Mouse (Mus musculus) thymus, postnatal 36 days (tissue): ENCODE measurements at regions not wholly inside any gene's neighbourhood (a gene's known extent, or its start where the extent isn't known, plus 50 kb on each side); places are given as distances from the start of the nearest gene placed in this dataset.

Experiments used
- DNase-seq, 2 experiments: peaks; one replicate each; pipeline ENCODE4 v3.0.0; 2022; ENCODE audit warnings: mixed read lengths in 2 of 2

DNA sequence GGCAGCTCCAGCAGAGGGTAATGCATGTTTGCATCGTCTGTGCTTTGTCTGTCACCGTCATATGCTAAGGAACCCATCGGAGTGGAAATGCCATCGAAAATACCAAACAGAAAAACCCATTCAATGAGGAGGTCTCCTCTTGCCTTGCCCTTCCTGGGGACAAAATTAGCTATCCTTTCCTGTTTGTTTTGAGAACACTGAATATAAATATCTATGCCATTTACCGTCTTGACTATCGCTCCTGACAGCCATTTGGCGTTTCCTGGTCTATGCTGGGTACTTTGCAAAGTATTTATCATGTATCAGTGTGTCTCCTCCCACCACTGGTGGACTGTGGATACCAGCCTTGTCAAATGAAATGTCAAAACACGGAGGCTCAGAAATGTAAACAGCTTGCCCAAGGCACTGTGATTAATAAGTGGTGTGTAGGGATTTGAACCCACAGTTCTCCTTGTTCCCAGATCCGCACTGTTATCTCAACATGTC, 239.2 kb upstream of the Tbx3 start:
- DNase-seq, result no peak

DNA sequence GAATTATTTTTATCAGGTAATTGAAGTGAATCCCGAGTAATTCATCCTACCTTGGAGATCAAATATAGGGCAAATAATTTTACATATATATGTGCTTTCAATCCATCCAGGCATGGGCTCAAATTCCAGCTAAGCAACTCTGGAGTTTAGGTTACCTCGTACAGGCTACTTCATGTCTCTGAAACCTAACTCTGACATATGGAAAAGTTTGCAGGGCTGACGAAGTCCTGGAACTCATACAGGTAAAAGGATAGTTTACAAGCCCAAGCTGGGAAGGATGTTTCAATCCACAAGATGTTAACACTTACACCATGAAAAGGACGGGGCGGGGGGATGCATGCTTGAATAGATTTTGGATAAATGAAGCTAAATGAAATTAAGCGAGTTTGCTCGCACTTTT, 235.9 kb upstream of the Tbx3 start:
- no peak for DNase-seq

DNA sequence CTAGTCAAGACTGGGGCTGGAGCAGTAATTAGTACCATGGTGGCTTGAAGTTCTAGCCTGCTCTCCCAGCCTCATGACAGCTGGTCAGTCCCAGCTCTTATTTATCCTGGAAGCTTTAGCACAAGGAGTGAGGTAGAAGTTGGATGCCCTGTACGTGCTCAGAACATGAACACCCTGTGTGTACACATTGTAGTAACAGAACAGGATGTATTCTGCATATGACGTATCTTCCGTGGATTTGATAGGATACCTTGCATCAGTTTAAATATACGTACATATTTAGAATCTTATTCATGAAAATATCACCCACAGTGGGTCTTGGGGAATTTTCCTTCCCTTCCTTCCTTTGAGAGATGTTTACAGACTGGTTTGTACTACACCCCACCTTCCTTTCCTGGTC, 222.0 kb upstream of the Tbx3 start:
- no peak for DNase-seq

DNA sequence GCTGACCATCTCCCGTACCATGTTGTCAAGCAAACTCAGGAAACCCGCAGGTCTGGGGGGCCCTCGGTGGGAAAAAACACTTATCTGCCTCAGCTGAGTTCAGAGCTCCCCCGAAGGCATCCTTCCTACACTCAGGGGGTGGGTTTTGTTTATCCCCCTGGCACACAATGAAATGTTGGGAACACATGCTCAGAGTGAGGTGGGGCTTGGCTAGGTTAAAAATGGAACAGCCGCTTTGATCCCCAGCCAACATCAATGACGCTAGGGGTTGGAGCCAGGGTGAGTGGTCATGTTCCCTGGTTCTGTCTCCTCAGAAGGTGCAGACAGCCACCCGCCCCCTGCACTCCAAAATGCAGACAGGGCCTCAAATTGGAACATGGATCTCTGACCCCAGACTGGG, 221.3 kb upstream of the Tbx3 start:
- DNase-seq, result no peak

DNA sequence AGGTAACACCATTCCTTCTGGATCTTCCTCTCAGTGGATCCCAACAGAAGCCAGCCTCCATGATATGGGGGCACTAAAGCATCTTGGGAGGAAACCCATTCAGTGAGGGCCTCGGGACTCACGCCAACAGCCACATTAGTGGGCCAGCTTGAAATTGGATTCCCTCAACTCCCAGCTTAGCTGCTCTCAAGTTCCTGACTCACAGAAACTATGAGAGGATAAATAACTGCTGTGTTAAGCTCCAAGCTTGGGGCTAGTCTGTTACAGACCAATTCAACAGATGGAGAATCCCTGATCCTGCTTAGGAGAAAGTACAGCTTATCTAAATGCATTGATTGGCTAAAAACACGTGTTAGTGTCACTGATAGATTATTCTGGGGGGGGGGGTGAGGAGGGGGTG, 210.7 kb upstream of the Tbx3 start:
- no peak for DNase-seq

DNA sequence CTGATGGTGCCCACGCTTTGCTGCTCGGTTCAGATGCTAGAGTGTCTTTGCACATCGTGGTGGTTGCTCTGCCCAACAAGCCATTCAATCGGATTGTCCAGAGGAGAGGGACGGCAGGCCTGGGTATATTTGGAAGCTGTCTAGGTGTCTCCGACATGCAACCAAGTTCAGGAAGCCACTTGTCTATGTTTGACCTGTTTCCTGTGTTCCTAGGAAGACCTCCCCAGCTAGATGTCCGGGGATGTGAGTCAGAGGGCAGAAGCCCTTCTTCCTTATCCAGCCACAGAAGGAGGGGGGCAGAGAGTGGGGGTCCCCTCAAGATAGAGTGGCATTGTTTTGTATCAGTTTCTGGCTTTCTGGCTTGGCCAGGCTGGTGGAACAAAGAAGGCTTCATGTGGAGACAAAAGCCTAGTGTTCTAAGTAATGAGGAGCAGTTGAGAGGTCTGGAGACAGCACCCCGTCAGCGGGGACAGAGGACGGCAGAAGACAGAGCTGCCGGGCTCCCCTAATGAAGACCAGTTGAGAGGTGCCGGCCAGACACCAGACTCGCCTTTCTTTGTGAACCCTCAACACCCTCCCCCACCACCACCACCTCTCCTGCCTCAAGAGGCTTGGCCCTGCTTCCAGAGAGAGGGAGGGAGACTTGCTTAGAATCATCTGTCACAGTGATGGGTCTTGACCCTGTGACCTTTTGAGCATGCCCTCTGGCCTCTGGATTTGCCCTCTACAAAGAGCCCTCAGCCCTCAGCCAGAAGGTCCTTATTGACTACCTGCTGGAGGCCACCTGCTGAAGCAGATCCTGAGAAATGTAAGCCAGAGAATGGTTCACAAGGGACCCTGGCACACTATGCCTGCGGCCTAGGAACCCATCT, 207.6 kb upstream of the Tbx3 start:
- DNase-seq, result no peak

DNA sequence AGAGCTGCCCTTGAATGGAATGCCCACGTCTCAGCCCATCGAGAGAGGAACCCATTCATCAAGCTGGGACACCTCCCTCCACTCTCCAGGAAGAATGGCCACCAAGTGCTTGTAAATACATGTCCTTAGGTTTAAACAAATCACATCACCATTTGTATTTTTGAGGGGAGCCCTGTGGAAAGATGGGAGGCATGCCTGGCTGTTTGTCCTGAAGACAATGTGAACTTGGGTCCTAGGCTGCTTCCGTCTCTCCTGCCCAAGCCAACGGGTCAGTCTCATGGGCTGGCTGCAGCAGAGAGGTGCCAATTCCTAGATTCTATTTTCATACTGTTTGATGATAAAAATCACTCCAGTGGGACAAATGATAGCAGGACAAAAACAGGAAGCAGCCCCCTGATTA, 205.9 kb upstream of the Tbx3 start:
- DNase-seq, result no peak

DNA sequence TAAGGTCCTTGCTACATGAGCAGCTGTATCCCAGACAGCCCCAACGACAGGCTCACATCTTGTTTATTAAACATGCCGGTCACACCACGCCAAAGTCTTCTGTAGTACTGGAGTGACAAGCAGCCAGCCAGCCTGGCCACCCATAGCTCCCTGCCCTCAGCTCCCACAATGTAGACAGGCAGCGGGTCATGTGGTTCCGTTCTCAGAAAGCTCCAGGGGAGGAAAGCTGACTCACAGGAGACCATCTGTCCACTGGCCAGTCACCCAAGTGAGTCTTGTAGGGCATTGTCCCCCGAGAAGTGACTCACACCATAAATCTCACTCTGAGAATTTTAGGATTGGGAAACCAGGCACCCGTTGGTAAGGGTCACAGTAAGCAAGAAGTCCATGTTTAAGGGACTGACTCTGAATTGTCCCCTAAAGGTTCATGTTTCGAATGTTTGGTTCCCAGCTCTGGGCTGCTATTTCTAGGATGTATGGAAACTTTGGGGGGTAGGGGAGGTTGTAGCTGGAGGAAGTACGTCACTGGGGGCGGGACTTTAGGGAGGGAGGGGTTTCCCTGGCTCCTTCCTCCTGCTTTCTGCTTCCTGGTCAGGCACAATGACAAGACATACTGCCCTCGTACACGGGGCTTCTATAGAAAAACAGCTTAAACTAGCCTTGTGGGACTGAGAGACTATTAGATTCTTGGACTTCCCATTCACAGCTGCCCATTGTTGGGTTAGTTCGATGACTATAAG, 203.0 kb upstream of the Tbx3 start:
- no peak for DNase-seq

DNA sequence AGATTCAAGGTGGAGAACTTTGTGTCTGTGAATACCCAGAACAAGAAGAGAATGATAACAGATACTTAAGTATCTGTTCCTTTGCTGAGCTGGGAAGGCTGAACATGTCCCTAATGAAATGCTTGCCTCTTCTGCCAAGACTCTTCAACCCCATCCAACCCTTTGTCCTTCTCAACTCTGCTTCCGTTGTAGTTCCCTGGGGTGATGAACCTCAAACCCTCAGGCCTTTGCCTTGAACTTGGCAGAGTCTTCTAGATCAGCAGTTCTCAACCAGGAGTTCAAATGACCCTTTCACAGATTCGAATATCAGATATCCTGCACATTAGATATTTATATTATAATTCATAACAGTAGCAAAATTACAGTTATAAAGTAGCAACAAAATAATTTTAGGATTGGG, 192.5 kb upstream of the Tbx3 start:
- DNase-seq, result no peak

DNA sequence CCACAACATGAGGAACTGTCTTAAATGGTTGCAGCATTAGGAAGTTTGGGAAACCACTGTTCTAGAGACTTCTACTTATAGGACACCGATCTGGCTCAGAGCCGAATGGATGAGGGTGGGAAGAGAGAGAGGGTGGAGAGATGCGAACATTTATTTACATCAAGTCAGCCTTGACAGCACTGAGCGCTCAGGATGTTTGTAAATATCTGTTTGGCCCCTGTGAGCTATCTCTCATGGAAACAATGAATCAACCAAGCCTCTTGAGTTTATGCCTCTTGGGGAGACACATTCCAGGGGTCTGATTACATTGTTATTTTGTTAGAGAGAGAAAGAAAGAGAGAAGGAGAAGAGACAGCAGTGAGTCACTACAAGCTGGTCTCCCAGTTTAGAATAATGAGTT, 192.1 kb upstream of the Tbx3 start:
- DNase-seq, result no peak

DNA sequence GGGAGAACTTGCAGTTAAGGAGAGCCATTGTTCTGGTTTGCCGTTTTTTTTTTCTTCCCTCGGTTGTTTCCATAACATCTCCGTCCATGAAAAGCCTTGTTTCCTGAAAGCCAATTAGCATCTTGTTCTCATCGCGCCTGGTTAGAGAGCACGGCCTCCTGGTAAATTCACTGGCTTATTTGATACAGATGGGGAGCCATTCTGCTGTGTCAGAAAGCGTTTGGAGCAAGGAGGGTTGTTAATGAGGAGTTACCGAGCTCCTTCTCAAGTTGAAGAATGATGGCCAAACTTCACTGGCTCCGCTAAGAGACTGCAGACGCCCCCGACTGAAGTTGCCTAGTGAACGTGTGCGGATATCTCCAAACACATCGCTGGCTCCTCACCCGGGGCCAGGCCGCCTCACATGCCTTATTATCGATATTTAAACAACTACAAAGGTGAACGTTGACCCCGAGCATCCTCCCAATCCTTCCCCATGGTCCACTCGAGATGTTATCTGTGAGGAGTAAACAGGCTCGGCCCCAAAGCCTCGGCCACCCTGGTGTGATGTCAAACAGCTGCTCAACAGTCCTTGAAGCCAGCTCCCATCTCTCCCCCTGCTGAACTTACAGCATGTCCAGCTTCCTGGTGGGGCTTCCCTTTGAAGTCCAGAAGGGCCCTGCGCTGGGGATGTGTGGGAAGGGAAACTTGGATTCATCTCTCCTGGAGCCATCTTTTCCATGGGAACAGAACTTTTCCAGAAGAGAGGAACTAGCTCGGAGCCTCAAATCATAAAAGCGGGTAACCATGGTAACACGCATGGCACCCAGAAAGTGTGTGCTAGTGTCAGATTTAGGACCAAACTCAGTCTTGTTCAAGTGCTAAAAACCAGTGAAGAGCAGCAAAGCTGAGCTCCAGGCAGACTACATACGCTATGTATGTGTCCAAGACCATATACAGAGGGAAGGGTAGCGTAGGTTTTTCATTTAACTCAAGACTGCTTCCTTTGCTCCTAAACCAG, 190.0 kb upstream of the Tbx3 start:
- no peak for DNase-seq

DNA sequence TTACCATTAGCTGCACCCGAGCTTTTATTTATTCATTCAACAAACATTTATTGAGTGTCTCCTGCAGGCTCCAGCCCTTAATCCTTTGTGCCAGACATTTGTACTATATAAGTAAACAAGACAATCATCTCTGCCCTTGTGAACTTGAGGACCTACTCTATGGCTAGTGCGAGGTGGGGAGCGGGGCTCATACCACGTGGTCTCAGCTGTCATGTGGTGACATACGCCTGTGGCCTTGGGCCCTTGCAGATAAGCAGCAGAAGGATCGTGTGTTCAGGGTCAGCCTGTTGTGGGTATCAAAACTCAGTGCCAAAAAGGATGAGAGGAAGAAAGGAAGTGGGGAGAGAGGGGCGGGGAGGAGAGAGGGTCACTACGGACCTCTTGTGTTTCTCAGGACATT, 186.8 kb upstream of the Tbx3 start:
- no peak for DNase-seq

DNA sequence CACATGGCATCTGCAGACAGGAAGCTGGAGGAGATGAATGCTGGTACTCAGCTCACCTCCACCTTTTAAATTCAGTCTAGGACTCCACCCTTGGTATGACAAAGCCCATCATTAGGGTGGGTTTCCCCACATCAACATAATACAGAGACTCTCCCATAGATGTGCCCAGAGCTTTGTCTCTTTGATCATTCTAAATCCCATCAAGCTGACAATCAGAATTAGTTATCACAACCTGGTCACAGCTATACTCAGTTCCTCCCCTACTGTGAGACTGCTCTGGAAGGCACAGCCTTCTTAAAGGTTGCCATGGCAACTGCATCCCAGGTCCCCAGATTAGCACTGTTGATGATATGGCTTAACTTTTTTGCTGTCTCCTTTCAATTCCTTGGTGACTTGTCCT, 184.3 kb upstream of the Tbx3 start:
- DNase-seq, result no peak

DNA sequence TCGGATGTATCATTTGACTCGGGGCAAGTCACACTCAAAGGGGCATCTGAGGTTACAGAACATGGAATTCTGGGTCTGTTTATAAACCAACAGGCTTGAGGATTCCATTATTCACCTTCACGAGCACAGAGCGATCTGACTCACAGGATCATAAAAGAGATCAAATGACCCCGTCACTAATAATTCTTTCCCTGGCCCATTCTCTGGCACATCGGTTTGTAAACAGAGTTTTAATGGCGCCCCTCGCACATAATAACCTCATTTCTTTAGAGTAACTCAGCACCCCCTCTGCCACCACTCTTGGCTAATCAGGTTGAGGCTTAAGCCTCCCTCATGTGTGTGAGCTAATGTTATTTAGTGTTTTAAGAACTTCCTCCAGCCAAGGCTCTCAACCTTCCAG, 183.3 kb upstream of the Tbx3 start:
- no peak for DNase-seq

DNA sequence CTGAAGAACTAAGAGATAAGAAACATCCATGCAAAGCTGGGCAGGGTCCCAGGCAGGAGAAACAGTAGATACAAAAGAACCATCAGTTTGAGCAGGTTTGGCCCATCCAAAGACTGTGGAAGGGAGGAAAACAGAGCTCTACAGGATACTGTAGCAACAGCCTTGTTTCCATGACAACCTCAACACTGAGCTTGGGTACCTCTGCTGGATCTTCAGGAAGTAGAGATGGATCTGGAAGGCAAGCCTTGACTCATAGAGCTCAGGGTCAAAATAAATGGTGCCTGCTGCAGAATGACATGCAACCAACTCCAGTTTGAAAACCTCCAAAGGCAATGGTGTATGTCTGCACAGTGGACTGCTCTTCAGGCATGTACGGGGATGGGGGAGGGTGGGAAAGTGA, 173.0 kb upstream of the Tbx3 start:
- no peak for DNase-seq

DNA sequence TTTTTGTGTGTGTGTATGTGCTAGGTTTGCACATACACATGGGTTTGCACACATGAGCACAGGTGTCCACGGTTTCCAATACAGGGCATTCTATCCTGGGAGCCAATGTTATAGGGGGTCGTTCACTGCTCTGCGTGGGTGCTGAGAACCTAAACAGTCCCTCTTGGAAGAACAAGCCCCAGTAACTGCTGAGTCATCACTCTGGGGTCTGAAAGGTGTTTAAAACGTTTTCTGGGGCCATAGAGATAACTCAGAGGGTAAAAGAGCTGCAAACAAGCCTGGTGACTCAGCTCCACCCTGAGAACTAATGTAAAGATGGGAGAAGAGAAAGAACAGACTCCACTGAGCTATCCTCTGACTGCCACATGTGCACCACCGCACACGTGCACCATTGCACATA, 172.0 kb upstream of the Tbx3 start:
- no peak for DNase-seq

DNA sequence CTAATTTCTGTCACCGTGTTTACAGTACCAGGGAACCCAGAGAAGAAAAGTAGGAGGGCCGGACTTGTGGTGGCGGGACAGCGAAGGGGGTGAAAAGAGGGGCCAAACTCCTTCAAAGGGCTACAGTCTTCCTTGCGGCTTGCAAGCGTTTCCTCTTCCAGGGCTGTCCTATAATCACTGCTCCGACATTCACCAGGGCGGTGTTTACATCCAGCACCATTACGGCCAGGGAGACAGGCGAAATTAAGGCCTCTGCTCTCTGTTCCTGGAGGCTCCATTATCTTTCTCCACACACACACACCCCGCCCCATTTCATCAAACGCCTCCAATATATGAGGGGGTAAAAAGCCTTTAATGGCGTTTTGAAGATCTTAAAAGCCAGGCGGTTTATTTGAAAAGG, 162.8 kb upstream of the Tbx3 start:
- DNase-seq, result no peak

DNA sequence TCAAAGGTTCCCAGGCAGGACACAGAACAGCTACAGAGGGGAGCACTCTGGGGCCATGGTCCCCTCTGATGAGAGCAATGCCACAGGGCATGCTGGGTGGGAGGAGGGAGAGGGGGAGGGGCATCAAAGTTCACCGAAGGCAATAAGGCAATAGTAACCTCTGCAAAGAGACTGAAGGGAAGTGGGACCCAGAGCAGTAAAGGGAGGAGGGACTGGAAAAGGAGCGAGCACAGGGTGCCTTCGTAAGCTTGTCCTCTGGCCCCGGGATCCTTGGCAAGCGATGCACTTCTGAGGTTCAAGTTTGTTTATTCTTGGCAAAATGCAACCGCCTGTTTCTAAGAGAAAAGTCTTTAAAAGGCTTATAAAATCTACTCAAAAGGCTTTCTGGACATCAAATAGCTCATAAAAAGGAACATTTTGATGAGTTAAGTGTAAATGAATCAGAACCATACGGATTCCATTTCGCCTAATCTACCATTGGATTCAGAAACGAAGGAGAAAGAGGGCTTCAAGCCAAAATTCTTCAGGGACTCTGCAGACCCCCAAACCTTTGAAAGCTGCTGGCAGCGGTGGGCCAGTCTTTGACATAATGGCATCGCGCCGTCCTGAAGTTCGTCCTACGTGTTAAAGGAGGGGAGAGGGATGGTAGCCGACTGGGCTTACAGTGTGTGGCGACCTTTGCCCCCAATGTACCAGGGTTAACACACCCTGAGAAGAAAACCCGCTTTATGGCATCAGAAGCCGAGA, 151.8 kb upstream of the Tbx3 start:
- DNase-seq, result no peak

DNA sequence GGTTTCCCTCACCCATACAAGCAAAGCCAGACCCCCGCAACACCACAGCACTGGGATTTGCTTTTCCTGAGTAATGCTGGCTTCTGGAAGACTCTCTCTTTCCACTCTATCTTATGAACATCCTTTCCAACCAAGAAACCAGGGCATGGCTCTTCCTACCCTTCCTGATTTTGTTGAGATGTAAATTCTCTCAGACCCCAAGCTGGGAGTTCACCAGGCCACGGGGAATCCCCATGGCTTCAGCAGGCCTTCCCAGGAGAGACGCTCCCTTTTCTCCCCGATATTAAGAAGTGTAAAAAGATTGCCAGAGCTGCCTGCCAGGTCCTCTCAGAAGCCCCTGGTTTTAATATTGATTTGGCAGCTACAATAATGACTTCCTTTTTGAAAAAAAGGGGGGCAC, 146.3 kb upstream of the Tbx3 start:
- no peak for DNase-seq

DNA sequence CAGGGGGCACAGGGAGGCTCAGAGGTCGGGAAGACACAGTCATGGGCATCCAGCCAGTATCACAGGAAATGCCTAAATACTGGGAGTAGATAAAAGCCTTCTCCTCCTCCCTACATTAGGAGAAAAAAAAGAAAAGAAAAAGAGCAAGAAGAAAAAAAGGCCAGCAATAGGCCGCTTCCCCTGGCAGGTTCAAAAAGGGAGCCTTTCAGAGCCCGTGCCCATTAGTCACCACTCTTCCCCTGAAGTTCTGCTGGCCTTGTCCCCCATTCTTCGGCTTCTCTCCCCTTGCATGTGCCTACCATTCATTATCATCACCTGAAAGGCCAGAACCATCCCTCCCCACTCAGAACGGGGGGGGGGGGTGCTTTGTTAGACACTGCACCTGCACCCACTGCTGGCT, 144.5 kb upstream of the Tbx3 start:
- no peak for DNase-seq

DNA sequence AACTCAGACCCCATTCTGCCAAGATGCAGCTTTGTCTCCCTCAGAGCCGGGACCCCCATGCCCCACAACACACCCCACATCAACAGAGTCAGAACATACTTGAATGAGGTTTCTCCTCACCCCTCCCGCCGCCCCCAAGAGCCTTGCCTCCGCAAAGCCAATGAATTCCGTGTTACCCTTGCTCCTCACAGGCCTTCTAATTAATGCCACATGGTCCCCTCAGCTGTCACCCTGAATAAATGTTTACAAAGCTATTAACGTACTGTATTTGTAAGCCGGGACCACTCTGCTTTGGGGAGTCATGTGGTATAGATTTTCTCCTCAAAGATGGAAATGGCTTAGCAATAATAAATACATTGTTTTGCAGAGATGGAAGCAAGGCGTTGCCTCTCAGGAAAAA, 140.5 kb upstream of the Tbx3 start:
- DNase-seq, result no peak

DNA sequence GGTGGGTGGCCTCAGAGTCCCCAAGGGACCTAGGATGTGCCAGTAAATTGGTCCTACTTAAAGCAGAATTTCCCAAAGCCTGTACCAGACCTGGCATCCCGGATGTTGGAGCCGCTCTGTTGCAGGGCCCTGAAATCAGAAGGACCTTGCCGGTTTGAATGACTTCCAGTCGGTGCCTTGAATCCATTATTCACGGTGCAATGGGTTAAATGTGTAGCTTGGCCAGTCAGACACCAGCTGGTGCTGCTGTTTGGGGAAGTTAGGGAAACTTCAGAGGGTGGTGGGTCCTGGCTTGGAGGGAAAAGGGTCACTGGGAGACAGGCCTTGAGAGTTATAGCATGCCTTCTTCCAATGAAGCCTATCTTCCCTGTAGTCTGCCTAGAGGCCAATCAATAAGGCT, 135.5 kb upstream of the Tbx3 start:
- DNase-seq, result no peak
